Mouse (Mus musculus): ENCODE measurements around the gene Olfr1499.

- TF ChIP-seq CTCF (IDR thresholded peaks at IDR 0.05; ENCODE audit: low read depth, low read length) (no peak), POLR2A (IDR thresholded peaks at IDR 0.05; ENCODE audit: insufficient read depth, low read length) (no peak), EP300 (IDR thresholded peaks at IDR 0.05; ENCODE audit: insufficient read depth, low read depth, low read length) (no peak)
Measured at GRCm38 (mm10) chr19:13819347-13819746, at the start of gene Olfr1499.
